Mouse (Mus musculus): Measurements from ENCODE around the gene Ttc39a. TPM values are rescaled to one million over a fixed set of nuclear protein-coding genes. Genes with fewer than 3 reads are reported as not detected.
A peak's percentile ranks its signal among the peaks of the same experiment; 100 is the strongest.

Ttc39a gene
- polyA plus RNA-seq, 1 experiment from 2014 or later = 0.90 TPM

DNA sequence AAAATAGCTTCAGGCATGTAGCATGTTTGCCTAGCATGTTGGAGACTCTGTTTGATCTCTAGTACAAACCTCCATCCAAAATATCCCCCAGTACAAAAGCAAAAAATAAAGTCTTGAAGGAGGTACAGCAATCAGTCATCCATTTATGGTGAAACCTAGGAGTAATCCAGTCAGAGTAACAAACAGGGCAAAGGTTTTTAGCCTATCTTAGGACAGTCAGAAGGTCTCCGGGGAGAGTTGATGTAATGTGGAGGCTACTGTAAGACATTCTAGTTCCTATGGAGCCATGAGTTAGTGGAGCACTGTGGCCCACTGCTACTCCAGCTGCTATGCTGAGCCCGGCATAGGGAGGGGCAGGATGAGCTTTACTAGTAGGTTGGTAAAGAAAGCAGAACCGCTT lies 66.1 kb downstream of the Ttc39a start:
- Histone ChIP-seq H3K27me3 (no peaks in the 10 kb centered on the region), H3K4me3 (replicated peaks) (no peak overlapping the region), H3K4me1 (replicated peaks) (peaks cover 19% of the 10 kb centered on the region), H3K36me3 (peaks cover 8% of the 10 kb centered on the region; the same call in 1 of the 2 replicates), H3K4me2 (replicated peaks) (no peak overlapping the region), H3K9ac (replicated peaks) (no peak overlapping the region), H3K27ac (no peak overlapping the region), H3K9me3 (no peaks in the 10 kb centered on the region)
- 91% methylated on average over 3 of the region's 3 CpGs for WGBS
- ATAC-seq = no peak

DNA sequence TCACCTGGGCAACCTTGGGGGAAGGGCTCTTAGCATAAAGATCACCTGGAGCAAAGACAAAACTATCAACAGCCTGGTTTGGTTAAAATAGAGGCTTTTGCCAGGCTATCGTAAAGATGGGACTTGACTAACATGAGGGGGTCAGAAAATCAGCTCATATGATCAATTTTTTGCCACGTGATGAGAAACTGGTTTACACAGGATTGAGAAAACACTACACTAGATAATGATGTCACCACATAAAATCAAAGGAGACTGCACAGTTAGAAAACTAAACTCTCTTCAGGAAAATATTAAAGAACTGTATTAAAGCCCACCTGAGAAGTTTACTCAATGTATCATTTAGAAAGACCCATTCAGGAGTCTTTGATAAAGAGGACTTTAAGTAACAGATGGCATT lies 68.7 kb downstream of the Ttc39a start:
- Histone ChIP-seq H3K27ac (no peak overlapping the region), H3K4me1 (replicated peaks) (peaks cover 19% of the 10 kb centered on the region), H3K36me3 (peaks cover 8% of the 10 kb centered on the region; the same call in 1 of the 2 replicates), H3K9me3 (no peaks in the 10 kb centered on the region), H3K4me3 (replicated peaks) (peak overlapping the region; percentile 87), H3K27me3 (no peaks in the 10 kb centered on the region), H3K9ac (replicated peaks) (peak overlapping the region; percentile 34; the same call in 1 of the 2 replicates), H3K4me2 (replicated peaks) (peak overlapping the region; percentile 73)
- WGBS = 52% methylated on average over 2 of the region's 2 CpGs
- ATAC-seq = no peak

DNA sequence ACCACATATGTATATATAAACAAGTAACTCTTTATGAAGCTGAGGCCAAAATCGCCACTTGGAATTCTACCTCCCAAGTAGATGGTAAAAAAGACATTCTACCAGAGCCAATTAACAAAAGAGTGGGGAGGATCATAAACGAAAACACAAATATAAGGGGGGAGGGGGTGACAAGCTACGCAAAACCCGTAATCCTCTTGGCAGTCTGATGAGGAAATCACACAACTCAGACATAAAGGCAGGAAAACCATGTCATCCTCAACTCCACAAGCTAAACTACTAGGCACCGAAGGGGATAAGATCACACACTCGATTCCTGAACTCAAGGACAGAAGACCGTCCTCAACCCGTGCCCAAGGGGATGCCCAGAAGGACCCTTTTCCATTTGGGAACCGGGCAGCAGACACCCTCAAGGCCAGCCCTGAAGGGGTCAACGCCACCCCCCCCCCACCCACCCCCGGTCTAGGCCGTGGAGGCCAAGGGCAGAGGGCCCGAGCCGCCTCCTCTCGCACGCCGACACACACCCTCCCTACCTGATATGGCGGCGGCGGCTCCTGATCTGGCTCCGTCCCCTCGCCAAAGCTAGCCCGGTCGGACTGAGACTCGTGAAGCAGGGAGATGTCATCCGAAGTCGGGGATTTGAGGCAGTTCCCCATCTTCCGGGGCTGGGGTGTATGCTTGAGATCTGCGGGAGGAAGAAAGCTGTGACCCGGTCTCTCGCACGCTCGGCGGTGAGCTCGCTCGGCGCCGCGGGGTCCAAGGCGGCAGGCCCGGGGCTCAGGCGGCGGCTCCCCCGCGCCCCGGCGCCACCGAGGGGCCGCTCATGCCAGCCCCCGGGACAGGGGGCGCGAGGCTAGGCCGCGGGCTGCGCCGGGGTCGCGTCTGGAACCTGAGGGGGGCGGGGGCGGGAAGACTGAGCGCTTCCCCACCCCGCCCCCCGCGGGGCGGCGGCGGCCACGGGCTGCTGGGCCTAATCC lies 69.4 kb downstream of the Ttc39a start:
- Histone ChIP-seq H3K27ac (peak overlapping the region; percentile 97), H3K9ac (replicated peaks) (peak overlapping the region; percentile 98), H3K27me3 (no peaks in the 10 kb centered on the region), H3K36me3 (peaks cover 8% of the 10 kb centered on the region; the same call in 1 of the 2 replicates), H3K4me1 (replicated peaks) (peaks cover 19% of the 10 kb centered on the region), H3K4me2 (replicated peaks) (peak overlapping the region; percentile 73), H3K4me3 (replicated peaks) (peak overlapping the region; percentile 87), H3K9me3 (no peaks in the 10 kb centered on the region)
- ATAC-seq = peak; percentile 86
- under 1% methylated on average over 52 of the region's 68 CpGs for WGBS

DNA sequence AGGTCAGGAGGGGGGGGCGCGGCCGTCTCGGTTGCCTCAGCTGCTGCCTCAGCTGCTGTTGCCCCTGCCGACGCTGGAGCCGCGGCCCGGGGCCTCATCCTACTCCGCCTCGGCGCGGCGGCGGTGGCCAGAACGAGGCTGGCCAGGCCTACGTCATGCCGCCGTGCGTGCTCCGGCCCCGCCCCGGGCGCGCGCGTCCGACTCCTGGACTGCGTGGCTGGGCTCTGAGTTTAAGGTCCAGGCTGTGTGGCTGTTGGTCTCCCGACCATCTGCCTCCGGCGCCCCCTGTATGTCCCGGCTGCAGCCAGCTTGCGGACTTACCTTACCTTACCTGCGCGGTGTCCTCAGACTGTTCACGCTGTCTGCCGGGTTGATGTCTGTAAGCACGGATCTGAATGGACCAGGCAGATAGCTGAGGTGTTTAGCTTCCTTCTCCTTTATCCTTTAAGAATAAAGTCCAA lies 70.2 kb downstream of the Ttc39a start:
- Histone ChIP-seq H3K9ac (replicated peaks) (peak overlapping the region; percentile 98), H3K36me3 (peaks cover 8% of the 10 kb centered on the region; the same call in 1 of the 2 replicates), H3K9me3 (no peaks in the 10 kb centered on the region), H3K27ac (peak overlapping the region; percentile 97), H3K4me1 (replicated peaks) (peaks cover 19% of the 10 kb centered on the region), H3K27me3 (no peaks in the 10 kb centered on the region), H3K4me3 (replicated peaks) (peak overlapping the region; percentile 87), H3K4me2 (replicated peaks) (peak overlapping the region; percentile 73)
- ATAC-seq = peak; percentile 100
- WGBS = under 1% methylated on average over 35 of the region's 39 CpGs

DNA sequence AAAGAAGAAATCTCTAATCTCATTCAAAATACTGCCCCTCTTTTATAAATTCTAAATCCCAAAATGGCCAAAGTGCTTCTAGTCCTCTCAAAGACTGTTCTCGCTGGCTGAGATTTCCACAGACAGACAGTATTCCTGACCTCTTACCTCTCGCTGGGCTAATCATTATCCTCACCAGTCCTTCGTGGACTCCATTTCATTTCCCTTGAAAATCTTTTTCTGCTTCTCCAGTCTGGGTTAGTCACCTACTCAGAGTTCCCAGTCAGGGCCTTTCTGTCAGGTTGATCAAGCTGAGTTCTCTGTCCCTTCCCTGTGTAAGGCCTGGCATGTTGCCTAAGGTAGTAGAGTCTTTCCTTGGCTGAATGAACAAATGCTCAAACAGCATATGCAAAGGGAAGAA lies 71.0 kb downstream of the Ttc39a start:
- no peak overlapping the region for H3K4me3 ChIP-seq (replicated peaks)
- no peaks in the 10 kb centered on the region for H3K27me3 ChIP-seq
- H3K4me2 ChIP-seq (replicated peaks) = no peak overlapping the region
- WGBS = 92% methylated on average over 3 of the region's 3 CpGs
- no peak overlapping the region for H3K27ac ChIP-seq
- no peak overlapping the region for H3K9ac ChIP-seq (replicated peaks)
- peaks cover 5% of the 10 kb centered on the region; the same call in 1 of the 2 replicates for H3K36me3 ChIP-seq
- no peaks in the 10 kb centered on the region for H3K9me3 ChIP-seq
- peaks cover 19% of the 10 kb centered on the region for H3K4me1 ChIP-seq (replicated peaks)
- ATAC-seq = no peak

DNA sequence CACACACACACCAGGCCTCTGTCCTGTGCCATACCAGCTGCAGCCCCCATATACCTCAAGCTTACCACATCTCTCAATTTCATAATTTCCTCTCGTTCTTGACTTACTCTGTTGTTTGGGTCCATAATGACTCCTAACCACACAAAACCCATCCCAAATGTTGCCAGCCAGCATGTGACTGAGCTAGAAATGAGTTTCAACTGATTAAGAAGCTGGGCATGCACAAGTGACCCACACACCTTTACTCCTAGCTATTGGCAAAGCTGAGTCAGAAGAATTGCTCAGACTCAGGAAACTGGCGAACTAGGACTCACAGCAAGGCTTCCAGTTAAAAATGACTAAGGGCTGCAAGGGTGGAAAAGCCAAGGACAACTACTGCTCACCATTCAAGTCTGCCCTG lies 75.0 kb downstream of the Ttc39a start:
- Histone ChIP-seq H3K4me1 (replicated peaks) (no peaks in the 10 kb centered on the region), H3K27ac (no peak overlapping the region), H3K27me3 (no peaks in the 10 kb centered on the region), H3K36me3 (no peaks in the 10 kb centered on the region), H3K9me3 (no peaks in the 10 kb centered on the region), H3K4me3 (replicated peaks) (no peak overlapping the region), H3K9ac (replicated peaks) (no peak overlapping the region), H3K4me2 (replicated peaks) (no peak overlapping the region)
- WGBS = 81% methylated on average over 2 of the region's 2 CpGs
- ATAC-seq = no peak

DNA sequence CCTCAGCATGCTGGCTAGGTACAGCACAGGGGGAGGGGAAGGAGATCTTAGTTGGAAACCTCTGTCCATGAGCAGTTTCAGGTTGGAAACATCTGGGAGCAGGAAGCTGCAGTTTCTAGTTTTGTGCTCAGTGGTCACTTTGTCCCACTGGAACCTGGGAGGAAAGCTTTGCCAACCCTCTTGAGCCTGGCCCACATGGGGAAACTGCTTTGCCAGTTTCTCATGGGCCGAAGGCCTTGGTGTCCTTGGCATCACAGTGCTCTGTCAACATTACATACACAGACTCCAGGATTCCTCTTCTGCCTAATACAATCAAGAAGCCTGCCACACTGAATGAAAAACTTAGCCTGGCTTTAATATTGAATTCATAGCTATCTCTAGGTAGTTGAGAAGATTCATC lies 76.3 kb downstream of the Ttc39a start:
- Histone ChIP-seq H3K27me3 (no peaks in the 10 kb centered on the region), H3K4me1 (replicated peaks) (no peaks in the 10 kb centered on the region), H3K9ac (replicated peaks) (no peak overlapping the region), H3K27ac (no peak overlapping the region), H3K4me3 (replicated peaks) (no peak overlapping the region), H3K4me2 (replicated peaks) (no peak overlapping the region), H3K9me3 (no peaks in the 10 kb centered on the region), H3K36me3 (no peaks in the 10 kb centered on the region)
- no peak for ATAC-seq
- 78% methylated on average over 1 of the region's 1 CpGs for WGBS

DNA sequence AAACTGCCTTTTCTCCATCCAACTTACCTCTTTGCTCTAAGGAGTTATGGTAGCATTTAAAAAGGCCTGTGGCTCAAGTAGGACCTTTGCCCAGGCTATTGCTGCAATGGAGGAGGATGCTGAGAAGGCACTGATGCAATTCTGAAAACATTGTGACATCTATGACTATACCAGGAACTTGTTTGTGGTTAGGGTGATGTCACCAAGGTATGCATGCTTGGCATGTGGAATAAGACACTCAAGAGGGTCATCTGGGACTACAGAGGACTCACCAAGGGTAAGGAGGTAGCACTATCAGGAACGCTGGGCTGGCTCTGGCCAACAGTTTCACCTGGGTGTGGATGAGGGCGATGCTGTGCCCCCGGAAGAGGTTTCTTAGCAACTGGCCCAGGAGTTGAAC lies 78.2 kb downstream of the Ttc39a start, which contains the start of gene Rnf11:
Gene Rnf11 (minus strand): TSS at position 108 of the 400 bp plus-strand sequence.
- WGBS = 88% methylated on average over 3 of the region's 3 CpGs
- Histone ChIP-seq H3K4me1 (replicated peaks) (no peaks in the 10 kb centered on the region), H3K27ac (no peak within 1 kb of the TSS), H3K4me2 (replicated peaks) (no peak within 1 kb of the TSS), H3K4me3 (replicated peaks) (no peak within 1 kb of the TSS), H3K27me3 (no peaks in the 10 kb centered on the region), H3K36me3 (no peaks in the 10 kb centered on the region), H3K9ac (replicated peaks) (no peak within 1 kb of the TSS), H3K9me3 (no peaks in the 10 kb centered on the region)
- no peak for ATAC-seq

DNA sequence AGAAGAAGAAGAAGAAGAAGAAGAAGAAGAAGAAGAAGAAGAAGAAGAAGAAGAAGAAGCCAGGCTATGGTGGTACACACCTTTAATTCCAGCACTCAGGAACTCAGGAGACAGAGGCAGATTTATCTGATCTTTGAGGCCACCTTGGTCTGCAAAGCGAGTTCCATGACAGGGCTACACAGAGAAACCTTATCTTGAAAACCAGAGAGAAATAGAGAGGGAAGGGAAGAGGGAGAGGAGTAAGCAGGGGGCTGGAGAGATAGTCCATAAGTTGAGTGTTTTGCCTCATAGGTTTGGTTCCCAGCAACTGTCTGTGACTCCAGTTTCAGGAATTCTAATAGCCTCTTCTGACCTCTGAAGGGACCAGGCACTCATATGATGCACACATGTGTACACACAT lies 82.4 kb downstream of the Ttc39a start:
- Histone ChIP-seq H3K27ac (no peak overlapping the region), H3K36me3 (no peaks in the 10 kb centered on the region), H3K27me3 (no peaks in the 10 kb centered on the region), H3K9ac (replicated peaks) (no peak overlapping the region), H3K4me3 (replicated peaks) (no peak overlapping the region), H3K9me3 (no peaks in the 10 kb centered on the region), H3K4me1 (replicated peaks) (no peaks in the 10 kb centered on the region), H3K4me2 (replicated peaks) (no peak overlapping the region)
- WGBS = 83% methylated on average over 1 of the region's 1 CpGs
- no peak for ATAC-seq

DNA sequence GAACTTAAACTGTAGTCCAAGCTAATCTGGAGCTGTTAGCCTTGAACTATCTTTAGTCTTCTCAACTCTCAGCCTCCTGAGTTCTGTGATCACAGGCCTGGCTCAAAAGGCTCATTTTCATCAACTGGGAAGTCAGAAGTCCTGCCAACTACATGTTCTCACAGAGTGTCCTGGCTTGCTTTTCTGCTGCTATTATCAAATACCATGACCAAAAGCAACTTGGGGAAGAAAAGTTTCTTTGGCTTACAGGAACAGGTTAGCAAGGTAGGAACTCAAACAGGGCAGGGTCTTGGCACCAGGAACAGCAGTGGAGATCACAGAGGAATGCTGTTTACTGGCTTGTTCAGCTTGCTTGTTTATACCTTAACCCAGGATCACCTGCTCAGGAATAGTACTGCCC lies 87.2 kb downstream of the Ttc39a start:
- Histone ChIP-seq H3K4me1 (replicated peaks) (no peaks in the 10 kb centered on the region), H3K9ac (replicated peaks) (no peak overlapping the region)

More for the DNA sequence above, 87.2 kb downstream of the Ttc39a start:
- Histone ChIP-seq H3K4me2 (replicated peaks) (no peak overlapping the region), H3K9me3 (no peaks in the 10 kb centered on the region), H3K4me3 (replicated peaks) (no peak overlapping the region), H3K36me3 (no peaks in the 10 kb centered on the region), H3K27me3 (no peaks in the 10 kb centered on the region), H3K27ac (no peak overlapping the region)
- no peak for ATAC-seq

Measured in midbrain, embryonic 13.5 days (tissue).